Mouse (Mus musculus) liver, embryonic 14.5 days (tissue): ENCODE results near the gene Dpp6.

Source experiments
- CTCF ChIP-seq: IDR thresholded peaks from 2 replicates; pipeline ENCODE4 v1.5.1; 2016; ENCODE audit warnings: antibody characterized with exemption, low read depth, control low read depth
- EP300 ChIP-seq: IDR thresholded peaks from 2 replicates; pipeline ENCODE4 v1.6.1; 2016; ENCODE audit warnings: antibody characterized with exemption, low read depth

- TF ChIP-seq CTCF: no peak
- TF ChIP-seq EP300: no peak
Observed at GRCm38 (mm10) chr5:27274781-27275395, 457.9 kb downstream of the Dpp6 start.
